Mouse (Mus musculus): ENCODE measurements around the gene Gm28035. TPM values are rescaled to one million over a fixed set of nuclear protein-coding genes. Genes with fewer than 3 reads are reported as not detected.

The Gm28035 gene
- polyA plus RNA-seq, 1 experiment from 2014 or later, result 0.20 TPM

DNA sequence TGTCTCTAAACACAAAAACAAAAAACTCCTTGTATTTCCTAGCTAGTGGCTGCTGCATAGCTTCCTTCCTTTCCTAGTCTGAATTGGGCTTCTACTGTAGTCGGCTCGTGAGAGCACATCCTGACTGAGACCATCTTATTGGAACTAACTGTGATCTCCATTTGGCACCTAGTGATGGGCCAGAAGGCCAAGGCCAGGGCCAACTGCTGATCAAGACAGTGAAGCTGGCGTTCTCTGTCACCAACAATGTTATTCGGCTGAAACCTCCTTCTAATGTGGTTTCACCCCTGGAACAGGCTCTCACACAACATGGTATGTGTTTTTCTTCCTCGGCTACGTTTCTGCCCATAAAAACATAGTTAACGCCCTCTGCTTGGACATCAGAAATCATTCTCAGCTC is 86.9 kb downstream of the Gm28035 start:
- Histone ChIP-seq H3K4me2 (no peak overlapping the region), H3K9me3 (ENCODE audit: low read depth, low read length) (no peaks in the 10 kb centered on the region), H3K27me3 (ENCODE audit: insufficient read depth, low read length) (no peaks in the 10 kb centered on the region), H3K9ac (no peak overlapping the region), H3K27ac (ENCODE audit: low read depth) (no peak overlapping the region), H3K36me3 (ENCODE audit: insufficient read depth) (peaks cover 91% of the 10 kb centered on the region), H3K4me1 (ENCODE audit: insufficient read depth) (no peaks in the 10 kb centered on the region), H3K4me3 (ENCODE audit: low read depth, low read length) (no peak overlapping the region)
- ATAC-seq (ENCODE audit: insufficient read depth) (no peak), DNase-seq (no peak)
- TF ChIP-seq CTCF (IDR thresholded peaks at IDR 0.05; ENCODE audit: low read depth), result no peak
- 84% methylated on average over 7 of the region's 7 CpGs for WGBS

GRCm38 (mm10) chr2:30328791-30329190 is 88.4 kb downstream of the Gm28035 start:
- WGBS, result 88% methylated on average over 3 of the region's 3 CpGs
- H3K4me1 ChIP-seq (ENCODE audit: insufficient read depth), result no peaks in the 10 kb centered on the region

More at GRCm38 (mm10) chr2:30328791-30329190, 88.4 kb downstream of the Gm28035 start:
- no peak for DNase-seq
- Histone ChIP-seq H3K4me2 (no peak overlapping the region), H3K36me3 (ENCODE audit: insufficient read depth) (peaks cover 91% of the 10 kb centered on the region), H3K27ac (ENCODE audit: low read depth) (no peak overlapping the region), H3K4me3 (ENCODE audit: low read depth, low read length) (no peak overlapping the region), H3K9ac (no peak overlapping the region), H3K9me3 (ENCODE audit: low read depth, low read length) (no peaks in the 10 kb centered on the region), H3K27me3 (ENCODE audit: insufficient read depth, low read length) (no peaks in the 10 kb centered on the region)
- no peak for TF ChIP-seq CTCF (IDR thresholded peaks at IDR 0.05; ENCODE audit: low read depth)
- ATAC-seq (ENCODE audit: insufficient read depth), result no peak

Other genes with a start within 250 kb of the Gm28035 start
- gene Wdr34, start 191.7 kb upstream of the Gm28035 start, polyA plus RNA-seq (2014; fragmentation: Nextera tagmentation; extraction: Ambion mirVana), result 27.7 and 28.5 TPM in 2 replicates
- gene Set, start 183.2 kb upstream of the Gm28035 start, polyA plus RNA-seq (2014; fragmentation: Nextera tagmentation; extraction: Ambion mirVana), result 564 and 591 TPM in 2 replicates
- gene Pkn3, start 162.9 kb upstream of the Gm28035 start, polyA plus RNA-seq (2014; fragmentation: Nextera tagmentation; extraction: Ambion mirVana), result 9.5 and 11.7 TPM in 2 replicates
- gene Zdhhc12, start 146.9 kb upstream of the Gm28035 start, polyA plus RNA-seq (2014; fragmentation: Nextera tagmentation; extraction: Ambion mirVana), result 28.5 and 31.5 TPM in 2 replicates
- gene Zer1, start 116.0 kb upstream of the Gm28035 start, polyA plus RNA-seq (2014; fragmentation: Nextera tagmentation; extraction: Ambion mirVana), result 8.8 and 8.9 TPM in 2 replicates
- 10.9 and 12.3 TPM in 2 replicates for gene Tbc1d13, start 106.8 kb upstream of the Gm28035 start, polyA plus RNA-seq (2014; fragmentation: Nextera tagmentation; extraction: Ambion mirVana)
- gene Endog, start 69.1 kb upstream of the Gm28035 start, polyA plus RNA-seq (2014; fragmentation: Nextera tagmentation; extraction: Ambion mirVana), result 18.4 and 19.7 TPM in 2 replicates
- gene Spout1, start 62.1 kb upstream of the Gm28035 start, polyA plus RNA-seq (2014; fragmentation: Nextera tagmentation; extraction: Ambion mirVana), result 67.1 and 72.6 TPM in 2 replicates
- gene Kyat1, start 34.7 kb upstream of the Gm28035 start, polyA plus RNA-seq (2014; fragmentation: Nextera tagmentation; extraction: Ambion mirVana), result 7.6 and 8.7 TPM in 2 replicates
- gene Lrrc8a, start 2.9 kb upstream of the Gm28035 start, polyA plus RNA-seq (2014; fragmentation: Nextera tagmentation; extraction: Ambion mirVana), result 43.9 and 44.4 TPM in 2 replicates
- gene Phyhd1, start 25.6 kb downstream of the Gm28035 start, polyA plus RNA-seq (2014; fragmentation: Nextera tagmentation; extraction: Ambion mirVana), result 7.1 and 7.3 TPM in 2 replicates
- gene Gm28038, start 40.5 kb downstream of the Gm28035 start, polyA plus RNA-seq (2014; fragmentation: Nextera tagmentation; extraction: Ambion mirVana), result not detected in 2 replicates
- gene Dolk, start 45.8 kb downstream of the Gm28035 start, polyA plus RNA-seq (2014; fragmentation: Nextera tagmentation; extraction: Ambion mirVana), result 30.6 and 31.7 TPM in 2 replicates
- gene Nup188, start 45.8 kb downstream of the Gm28035 start, polyA plus RNA-seq (2014; fragmentation: Nextera tagmentation; extraction: Ambion mirVana), result 49.4 and 56.0 TPM in 2 replicates
- gene Sh3glb2, start 118.8 kb downstream of the Gm28035 start, polyA plus RNA-seq (2014; fragmentation: Nextera tagmentation; extraction: Ambion mirVana), result 57.5 and 59.9 TPM in 2 replicates
- gene Miga2, start 123.7 kb downstream of the Gm28035 start, polyA plus RNA-seq (2014; fragmentation: Nextera tagmentation; extraction: Ambion mirVana), result 19.9 and 24.5 TPM in 2 replicates
- 32.6 and 34.2 TPM in 2 replicates for gene Dolpp1, start 151.7 kb downstream of the Gm28035 start, polyA plus RNA-seq (2014; fragmentation: Nextera tagmentation; extraction: Ambion mirVana)
- 28.0 and 30.3 TPM in 2 replicates for gene Crat, start 175.2 kb downstream of the Gm28035 start, polyA plus RNA-seq (2014; fragmentation: Nextera tagmentation; extraction: Ambion mirVana)
- gene Ptpa, start 175.5 kb downstream of the Gm28035 start, polyA plus RNA-seq (2014; fragmentation: Nextera tagmentation; extraction: Ambion mirVana), result 85.7 and 95.5 TPM in 2 replicates
- gene Ier5l, start 233.7 kb downstream of the Gm28035 start, polyA plus RNA-seq (2014; fragmentation: Nextera tagmentation; extraction: Ambion mirVana), result 4.7 and 4.9 TPM in 2 replicates

Measured in lung, embryonic 14.5 days (tissue).